Comparison of ENCODE assay signal across 27 mouse cellular contexts in genomic region chr15:99884038-99884437, GRCm38 (mm10).
"Had no signal": no experiment of that assay in that cellular context is flagged by ENCODE, and none has a peak within 500 bp of the region (broad histone marks: within the 10 kb centered on the region; RNA-seq: fewer than 3 reads in every experiment).

No protein-coding gene starts in this region.

- H3K27ac ChIP-seq: embryonic facial prominence, embryonic 10.5 days; embryonic facial prominence, embryonic 12.5 days; embryonic facial prominence, embryonic 13.5 days; embryonic facial prominence, embryonic 15.5 days; forebrain, embryonic 10.5 days; forebrain, embryonic 12.5 days; forebrain, embryonic 13.5 days; forebrain, embryonic 15.5 days; gastrocnemius, adult 2 months had no signal

- H3K36me3 ChIP-seq: embryonic facial prominence, embryonic 10.5 days; embryonic facial prominence, embryonic 12.5 days; embryonic facial prominence, embryonic 13.5 days; embryonic facial prominence, embryonic 15.5 days; forebrain, embryonic 10.5 days; forebrain, embryonic 12.5 days; forebrain, embryonic 15.5 days had no signal

- H3K9ac ChIP-seq: embryonic facial prominence, embryonic 12.5 days; embryonic facial prominence, embryonic 13.5 days; embryonic facial prominence, embryonic 15.5 days; forebrain, embryonic 12.5 days; forebrain, embryonic 13.5 days; forebrain, embryonic 15.5 days; forebrain, postnatal 0 days had no signal

- H3K27me3 ChIP-seq: embryonic facial prominence, embryonic 12.5 days; embryonic facial prominence, embryonic 13.5 days; embryonic facial prominence, embryonic 15.5 days; forebrain, embryonic 12.5 days; forebrain, embryonic 13.5 days; forebrain, embryonic 15.5 days had no signal

- H3K4me3 ChIP-seq: embryonic facial prominence, embryonic 10.5 days; embryonic facial prominence, embryonic 12.5 days; embryonic facial prominence, embryonic 13.5 days; embryonic facial prominence, embryonic 15.5 days; erythroblast, embryonic 14.5 days; forebrain, embryonic 10.5 days; forebrain, embryonic 12.5 days; forebrain, embryonic 13.5 days; forebrain, embryonic 15.5 days; gastrocnemius, adult 2 months had no signal

- H3K4me1 ChIP-seq: embryonic facial prominence, embryonic 10.5 days; embryonic facial prominence, embryonic 12.5 days; embryonic facial prominence, embryonic 13.5 days; forebrain, embryonic 10.5 days; forebrain, embryonic 12.5 days; forebrain, embryonic 13.5 days; forebrain, embryonic 15.5 days had no signal

- H3K9me3 ChIP-seq: embryonic facial prominence, embryonic 10.5 days; embryonic facial prominence, embryonic 12.5 days; embryonic facial prominence, embryonic 13.5 days; embryonic facial prominence, embryonic 15.5 days; forebrain, embryonic 10.5 days; forebrain, embryonic 12.5 days; forebrain, embryonic 13.5 days; forebrain, embryonic 15.5 days had no signal

- ATAC-seq: forebrain, embryonic 13.5 days; forebrain, embryonic 14.5 days; forebrain, embryonic 15.5 days; forebrain, embryonic 16.5 days; forebrain, postnatal 0 days had no signal

- H3K4me2 ChIP-seq: embryonic facial prominence, embryonic 12.5 days; embryonic facial prominence, embryonic 13.5 days; embryonic facial prominence, embryonic 15.5 days; forebrain, embryonic 12.5 days; forebrain, embryonic 13.5 days; forebrain, embryonic 15.5 days had no signal

- DNase-seq: cerebellum, adult 2 months; cerebellum, adult 8-10 months; cerebellum, adult 9-10 months; cerebellum, adult 9-11 months; cerebellum, postnatal 10 days; cerebellum, postnatal 14 days; cerebellum, postnatal 25 days; cerebellum, postnatal 36 days; embryo, embryonic 11 days; forebrain, postnatal 0 days; gastrocnemius, adult 2 months; gastrocnemius, postnatal 10 days; gastrocnemius, postnatal 14 days; gastrocnemius, postnatal 25 days; gastrocnemius, postnatal 36 days; heart, adult 18-20 months had no signal
